Mouse (Mus musculus) CH12.LX (cell line): ENCODE results near the gene Lekr1.
A peak's percentile ranks its signal among the peaks of the same experiment; 100 is the strongest.

Source experiments
- CTCF ChIP-seq, 2 experiments: IDR thresholded peaks in 1 of 2; conservative IDR thresholded peaks in 1 of 2; 2 replicates each; pipeline ENCODE4 v1.5.1; 2011 to 2012; ENCODE audit warnings: low read depth in 2 of 2, low read length in 2 of 2, improper control_type of control experiment in 1 of 2, inconsistent platforms in 1 of 2, mild to moderate bottlenecking in 1 of 2, moderate library complexity in 1 of 2
- IRF4 ChIP-seq: IDR thresholded peaks from 2 replicates; pipeline ENCODE4 v1.6.1; 2014; ENCODE audit warnings: low read depth, mild to moderate bottlenecking, inconsistent platforms, low read length, improper control_type of control experiment
- MAFK ChIP-seq: IDR thresholded peaks from 2 replicates; pipeline ENCODE4 v1.6.1; 2011; ENCODE audit warnings: low read length, improper control_type of control experiment; ENCODE audit not compliant: insufficient replicate concordance
- POLR2A ChIP-seq: IDR thresholded peaks from 2 replicates; pipeline ENCODE4 v1.6.1; 2011; ENCODE audit warnings: low read depth, mild to moderate bottlenecking, improper control_type of control experiment, low read length
- POLR2AphosphoS2 ChIP-seq: IDR thresholded peaks from 2 replicates; pipeline ENCODE4 v1.6.1; 2011; ENCODE audit warnings: low read depth, low read length, improper control_type of control experiment
- RCOR1 ChIP-seq: conservative IDR thresholded peaks from 2 replicates; pipeline ENCODE4 v1.6.1; 2012; ENCODE audit warnings: low read depth, mild to moderate bottlenecking, inconsistent platforms, low read length, improper control_type of control experiment
- USF1 ChIP-seq: IDR thresholded peaks from 2 replicates; pipeline ENCODE4 v1.6.1; 2014; ENCODE audit warnings: low read depth, mild to moderate bottlenecking, inconsistent platforms, low read length, improper control_type of control experiment

GRCm38 (mm10) chr3:65661731-65662130, 4.3 kb upstream of the Lekr1 start:
- TF ChIP-seq POLR2A (no peak), CTCF (conservative IDR thresholded peaks at IDR 0.05 in 1 of 2, IDR thresholded peaks at IDR 0.05 in 1 of 2; ENCODE audit: low read depth in 2 of 2, low read length in 2 of 2) (peak in 1 of 2 experiments; percentile 29; a peak in 2 of 4 replicates), USF1 (no peak), POLR2AphosphoS2 (no peak), MAFK (no peak), IRF4 (no peak), RCOR1 (no peak)
